Mouse (Mus musculus) lung, postnatal 0 days (tissue): ENCODE results near the gene Sgip1. TPM values are rescaled to one million over a fixed set of nuclear protein-coding genes. Genes with fewer than 3 reads are reported as not detected.

Source experiments
- ATAC-seq: fragments of 200-750 bp; cut with Nextera tagmentation; 2 replicates; pipeline ENCODE4 v1.8.0; 2017; ENCODE audit warnings: moderate library complexity
- DNase-seq: peaks from one replicate; pipeline ENCODE4 v3.0.0-alpha.2; 2016; ENCODE audit warnings: low spot score
- H3K27ac ChIP-seq: fragments of 300-500 bp; sonication (generic); 2 replicates; pipeline ENCODE4 v1.5.1; 2014; ENCODE audit warnings: antibody characterized with exemption, mild to moderate bottlenecking, low read length, mixed read lengths
- H3K27me3 ChIP-seq: fragments of 300-500 bp; sonication (generic); replicated peaks from 2 replicates; pipeline ENCODE4 v1.6.1; 2014; ENCODE audit warnings: low read length, mixed read lengths; ENCODE audit not compliant: insufficient read depth
- H3K36me3 ChIP-seq: fragments of 300-500 bp; sonication (generic); 2 replicates; pipeline ENCODE4 v1.6.1; 2014; ENCODE audit warnings: low read length, mixed read lengths; ENCODE audit not compliant: insufficient read depth
- H3K4me1 ChIP-seq: fragments of 300-500 bp; sonication (generic); 2 replicates; pipeline ENCODE4 v1.6.1; 2014; ENCODE audit warnings: antibody characterized with exemption, low read depth, low read length, mixed read lengths; ENCODE audit not compliant: insufficient read depth
- H3K4me2 ChIP-seq: fragments of 300-500 bp; sonication (generic); replicated peaks from 2 replicates; pipeline ENCODE4 v1.6.1; 2014; ENCODE audit warnings: low read depth, mild to moderate bottlenecking, low read length, moderate library complexity, mixed read lengths
- H3K4me3 ChIP-seq: fragments of 300-500 bp; sonication (generic); 2 replicates; pipeline ENCODE4 v1.5.1; 2014; ENCODE audit warnings: low read depth, low read length
- H3K9ac ChIP-seq: fragments of 300-500 bp; sonication (generic); replicated peaks from 2 replicates; pipeline ENCODE4 v1.6.1; 2014; ENCODE audit warnings: low read depth, mild to moderate bottlenecking
- H3K9me3 ChIP-seq: fragments of 300-500 bp; sonication (generic); 2 replicates; pipeline ENCODE4 v1.6.1; 2016; ENCODE audit warnings: low read length, mixed read lengths
- CTCF ChIP-seq: IDR thresholded peaks from 2 replicates; pipeline ENCODE4 v1.5.1; 2016; ENCODE audit warnings: antibody characterized with exemption, mild to moderate bottlenecking
- EP300 ChIP-seq: IDR thresholded peaks from 2 replicates; pipeline ENCODE4 v1.6.1; 2016; ENCODE audit warnings: antibody characterized with exemption, mild to moderate bottlenecking, control low read depth
- WGBS: fragments of 180-500 bp; shearing (Covaris S2); extraction: QIAGEN DNeasy Blood & Tissue Kit; methylation state at CpG from one replicate; pipeline ENCODE4 v1.1.7; 2014; 5-methylcytosine and 5-hydroxymethylcytosine counted together
- polyA plus RNA-seq: library from polyadenylated mRNA; unstranded; fragments of >200 nt; fragmentation: Nextera tagmentation; extraction: Ambion mirVana; gene quantifications from 2 replicates; pipeline ENCODE4 v1.2.1, GENCODE M21; 2015

The Sgip1 gene
- polyA plus RNA-seq, 1 experiment from 2014 or later, result 7.8 TPM

- no peaks in the 10 kb centered on the region for H3K36me3 ChIP-seq
- H3K9ac ChIP-seq, result no peak overlapping the region
- no peaks in the 10 kb centered on the region for H3K27me3 ChIP-seq
- no peaks in the 10 kb centered on the region for H3K9me3 ChIP-seq
- no peak for ATAC-seq
- H3K4me1 ChIP-seq, result no peaks in the 10 kb centered on the region
- WGBS, result 53% methylated on average over 17 of the region's 17 CpGs
- no peak for DNase-seq
- H3K27ac ChIP-seq, result no peak overlapping the region
- 0 out of 2 replicates have a peak overlapping the region, but pooled peaks have one; percentile 8 for H3K4me2 ChIP-seq
- TF ChIP-seq EP300 (no peak), CTCF (no peak)
- H3K4me3 ChIP-seq, result no peak overlapping the region
Observed at GRCm38 (mm10) chr4:102955294-102955956, 214.3 kb downstream of the Sgip1 start.

GRCm38 (mm10) chr4:102959409-102959808, 218.3 kb downstream of the Sgip1 start:
- TF ChIP-seq CTCF (no peak), EP300 (no peak)
- Histone ChIP-seq H3K4me2 (no peak overlapping the region), H3K9ac (no peak overlapping the region), H3K9me3 (no peaks in the 10 kb centered on the region), H3K4me1 (no peaks in the 10 kb centered on the region), H3K4me3 (no peak overlapping the region), H3K36me3 (no peaks in the 10 kb centered on the region), H3K27ac (no peak overlapping the region), H3K27me3 (no peaks in the 10 kb centered on the region)
- ATAC-seq (no peak), DNase-seq (no peak)
- 72% methylated on average over 5 of the region's 5 CpGs for WGBS

- no peak overlapping the region for H3K27ac ChIP-seq
- H3K36me3 ChIP-seq, result no peaks in the 10 kb centered on the region
- H3K27me3 ChIP-seq, result no peaks in the 10 kb centered on the region
- no peak overlapping the region for H3K4me2 ChIP-seq
- H3K9me3 ChIP-seq, result no peaks in the 10 kb centered on the region
- WGBS, result 51% methylated on average over 3 of the region's 3 CpGs
- H3K4me1 ChIP-seq, result no peaks in the 10 kb centered on the region
- ATAC-seq (no peak), DNase-seq (no peak)
- H3K9ac ChIP-seq, result no peak overlapping the region
- no peak for TF ChIP-seq EP300
- peak; percentile 23; the same call in 1 of the 2 replicates for TF ChIP-seq CTCF
- no peak overlapping the region for H3K4me3 ChIP-seq
Observed at GRCm38 (mm10) chr4:102964174-102964573, 223.1 kb downstream of the Sgip1 start.

GRCm38 (mm10) chr4:102967811-102968210, 226.7 kb downstream of the Sgip1 start:
- ATAC-seq, result no peak
- Histone ChIP-seq H3K4me1 (no peaks in the 10 kb centered on the region), H3K9me3 (no peaks in the 10 kb centered on the region), H3K36me3 (no peaks in the 10 kb centered on the region), H3K27me3 (no peaks in the 10 kb centered on the region), H3K27ac (no peak overlapping the region), H3K4me3 (no peak overlapping the region), H3K4me2 (no peak overlapping the region), H3K9ac (no peak overlapping the region)
- no peak for DNase-seq
- TF ChIP-seq EP300 (no peak), CTCF (no peak)
- 60% methylated on average over 15 of the region's 15 CpGs for WGBS

GRCm38 (mm10) chr4:102969599-102969998, 228.5 kb downstream of the Sgip1 start:
- no peak overlapping the region for H3K4me3 ChIP-seq
- ATAC-seq, result no peak
- no peaks in the 10 kb centered on the region for H3K4me1 ChIP-seq
- 88% methylated on average over 5 of the region's 5 CpGs for WGBS
- H3K36me3 ChIP-seq, result no peaks in the 10 kb centered on the region
- no peak overlapping the region for H3K4me2 ChIP-seq
- H3K27me3 ChIP-seq, result no peaks in the 10 kb centered on the region
- H3K27ac ChIP-seq, result no peak overlapping the region
- H3K9me3 ChIP-seq, result no peaks in the 10 kb centered on the region
- no peak for DNase-seq
- TF ChIP-seq EP300 (no peak), CTCF (no peak)
- no peak overlapping the region for H3K9ac ChIP-seq

- DNase-seq (no peak), ATAC-seq (no peak)
- H3K27me3 ChIP-seq, result no peaks in the 10 kb centered on the region
- TF ChIP-seq CTCF (no peak), EP300 (no peak)
- H3K4me1 ChIP-seq, result no peaks in the 10 kb centered on the region
- H3K4me3 ChIP-seq, result no peak overlapping the region
- WGBS, result 64% methylated on average over 5 of the region's 5 CpGs
- no peaks in the 10 kb centered on the region for H3K36me3 ChIP-seq
- no peak overlapping the region for H3K4me2 ChIP-seq
- H3K9me3 ChIP-seq, result no peaks in the 10 kb centered on the region
- H3K9ac ChIP-seq, result no peak overlapping the region
- H3K27ac ChIP-seq, result no peak overlapping the region
Observed at GRCm38 (mm10) chr4:102971159-102971558, 230.1 kb downstream of the Sgip1 start.
